Mouse (Mus musculus): ENCODE measurements around the gene Trp73. TPM values are rescaled to one million over a fixed set of nuclear protein-coding genes. Genes with fewer than 3 reads are reported as not detected.

Gene Trp73
- polyA plus RNA-seq, 1 experiment from 2014 or later: not detected

DNA sequence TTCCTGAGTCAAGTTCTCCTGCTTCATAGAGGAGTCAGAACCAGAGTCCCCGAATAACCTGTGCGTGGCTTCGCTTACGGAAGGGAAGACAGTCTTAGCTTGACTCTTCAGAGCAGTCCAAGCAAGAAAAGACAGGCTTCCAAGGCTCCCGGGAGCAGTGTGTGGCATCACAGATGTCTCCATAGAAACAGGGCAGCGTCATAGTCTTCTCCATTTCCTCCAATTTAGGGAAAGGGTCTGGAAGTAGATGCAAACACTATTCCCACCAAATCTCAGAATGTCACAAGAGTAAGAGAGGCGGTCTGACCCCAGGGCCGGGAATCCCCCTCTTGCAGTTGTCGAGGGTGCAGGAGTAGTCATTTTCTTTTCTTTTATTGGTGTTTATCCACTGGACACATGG, 97.4 kb downstream of the Trp73 start, which contains the start of gene Ccdc27:
Gene Ccdc27, minus strand, starts transcription at position 101 of the 400 bp plus-strand sequence.
- Histone ChIP-seq H3K27me3 (ENCODE audit: insufficient read depth, low read length) (no peaks in the 10 kb centered on the region), H3K4me3 (ENCODE audit: low read depth, low read length) (no peak within 1 kb of the TSS), H3K4me1 (ENCODE audit: insufficient read depth) (no peaks in the 10 kb centered on the region), H3K36me3 (replicated peaks; ENCODE audit: insufficient read depth, low read length) (no peaks in the 10 kb centered on the region), H3K9ac (replicated peaks) (no peak within 1 kb of the TSS), H3K4me2 (ENCODE audit: low read depth, low read length) (no peak within 1 kb of the TSS), H3K9me3 (ENCODE audit: low read length) (no peaks in the 10 kb centered on the region), H3K27ac (ENCODE audit: low read depth) (no peak within 1 kb of the TSS)
- TF ChIP-seq EP300 (IDR thresholded peaks at IDR 0.05; ENCODE audit: low read depth) (no peak), CTCF (IDR thresholded peaks at IDR 0.05; ENCODE audit: low read depth) (no peak)
- DNase-seq (no peak), ATAC-seq (no peak)
- WGBS (ENCODE audit: insufficient replicate concordance): 73% methylated on average over 9 of the region's 9 CpGs

- no peaks in the 10 kb centered on the region for H3K27me3 ChIP-seq (ENCODE audit: insufficient read depth, low read length)
- 26% methylated on average over 3 of the region's 3 CpGs for WGBS (ENCODE audit: insufficient replicate concordance)
- H3K4me2 ChIP-seq (ENCODE audit: low read depth, low read length): no peak overlapping the region
- no peaks in the 10 kb centered on the region for H3K36me3 ChIP-seq (replicated peaks; ENCODE audit: insufficient read depth, low read length)
- H3K9ac ChIP-seq (replicated peaks): no peak overlapping the region
- DNase-seq (no peak), ATAC-seq (no peak)
- H3K4me1 ChIP-seq (ENCODE audit: insufficient read depth): no peaks in the 10 kb centered on the region
- no peaks in the 10 kb centered on the region for H3K9me3 ChIP-seq (ENCODE audit: low read length)
- no peak for TF ChIP-seq CTCF (IDR thresholded peaks at IDR 0.05; ENCODE audit: low read depth)
- no peak for TF ChIP-seq EP300 (IDR thresholded peaks at IDR 0.05; ENCODE audit: low read depth)
- H3K4me3 ChIP-seq (ENCODE audit: low read depth, low read length): no peak overlapping the region
- no peak overlapping the region for H3K27ac ChIP-seq (ENCODE audit: low read depth)
Observed at GRCm38 (mm10) chr4:154037123-154037522, 102.9 kb downstream of the Trp73 start.

- ATAC-seq: no peak
- H3K36me3 ChIP-seq (replicated peaks; ENCODE audit: insufficient read depth, low read length): no peaks in the 10 kb centered on the region
- TF ChIP-seq CTCF (IDR thresholded peaks at IDR 0.05; ENCODE audit: low read depth) (peak; percentile 74), EP300 (IDR thresholded peaks at IDR 0.05; ENCODE audit: low read depth) (no peak)
- no peak overlapping the region for H3K4me2 ChIP-seq (ENCODE audit: low read depth, low read length)
- H3K4me3 ChIP-seq (ENCODE audit: low read depth, low read length): no peak overlapping the region
- DNase-seq: peak; percentile 38
- peaks cover 26% of the 10 kb centered on the region for H3K4me1 ChIP-seq (ENCODE audit: insufficient read depth)
- no peak overlapping the region for H3K9ac ChIP-seq (replicated peaks)
- no peaks in the 10 kb centered on the region for H3K27me3 ChIP-seq (ENCODE audit: insufficient read depth, low read length)
- no peaks in the 10 kb centered on the region for H3K9me3 ChIP-seq (ENCODE audit: low read length)
- H3K27ac ChIP-seq (ENCODE audit: low read depth): no peak overlapping the region
Observed at GRCm38 (mm10) chr4:154028646-154029045, 111.4 kb downstream of the Trp73 start.

DNA sequence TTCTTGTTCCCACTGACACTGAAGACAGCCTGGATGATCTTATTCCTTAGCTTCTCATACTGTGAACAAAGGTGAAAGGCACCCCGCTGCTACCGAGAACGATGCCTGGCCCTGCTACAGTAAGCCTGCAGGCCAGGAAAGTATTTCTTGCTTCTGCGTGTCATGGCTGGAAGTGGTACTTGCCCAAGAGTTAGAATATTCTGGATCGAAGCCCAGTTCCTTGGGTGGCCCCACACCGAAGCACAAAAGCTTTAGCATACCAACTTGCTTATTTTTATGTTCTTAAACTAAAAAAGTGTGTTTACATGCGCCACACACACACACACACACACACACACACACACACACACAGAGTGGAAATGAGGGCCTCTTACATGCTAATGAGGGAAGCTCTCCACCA, 111.9 kb downstream of the Trp73 start:
- no peaks in the 10 kb centered on the region for H3K27me3 ChIP-seq (ENCODE audit: insufficient read depth, low read length)
- H3K4me3 ChIP-seq (ENCODE audit: low read depth, low read length): no peak overlapping the region
- H3K9me3 ChIP-seq (ENCODE audit: low read length): no peaks in the 10 kb centered on the region
- 79% methylated on average over 7 of the region's 7 CpGs for WGBS (ENCODE audit: insufficient replicate concordance)
- ATAC-seq (no peak), DNase-seq (no peak)
- H3K9ac ChIP-seq (replicated peaks): no peak overlapping the region
- H3K4me2 ChIP-seq (ENCODE audit: low read depth, low read length): no peak overlapping the region
- no peak for TF ChIP-seq CTCF (IDR thresholded peaks at IDR 0.05; ENCODE audit: low read depth)
- no peak for TF ChIP-seq EP300 (IDR thresholded peaks at IDR 0.05; ENCODE audit: low read depth)
- H3K27ac ChIP-seq (ENCODE audit: low read depth): no peak overlapping the region
- peaks cover 30% of the 10 kb centered on the region for H3K4me1 ChIP-seq (ENCODE audit: insufficient read depth)
- H3K36me3 ChIP-seq (replicated peaks; ENCODE audit: insufficient read depth, low read length): peaks cover under 1% of the 10 kb centered on the region; the same call in 1 of the 2 replicates

- peak overlapping the region; percentile 84 for H3K4me3 ChIP-seq (ENCODE audit: low read depth, low read length)
- H3K9ac ChIP-seq (replicated peaks): peak overlapping the region; percentile 86
- peaks cover 15% of the 10 kb centered on the region for H3K36me3 ChIP-seq (replicated peaks; ENCODE audit: insufficient read depth, low read length)
- H3K4me2 ChIP-seq (ENCODE audit: low read depth, low read length): peak overlapping the region; percentile 94
- H3K4me1 ChIP-seq (ENCODE audit: insufficient read depth): peaks cover 31% of the 10 kb centered on the region
- no peak for TF ChIP-seq CTCF (IDR thresholded peaks at IDR 0.05; ENCODE audit: low read depth)
- ATAC-seq: no peak
- DNase-seq: no peak
- WGBS (ENCODE audit: insufficient replicate concordance): 24% methylated on average over 2 of the region's 2 CpGs
- peak overlapping the region; percentile 44; the same call in 1 of the 2 replicates for H3K27ac ChIP-seq (ENCODE audit: low read depth)
- H3K9me3 ChIP-seq (ENCODE audit: low read length): no peaks in the 10 kb centered on the region
- H3K27me3 ChIP-seq (ENCODE audit: insufficient read depth, low read length): no peaks in the 10 kb centered on the region
Observed at GRCm38 (mm10) chr4:154026441-154026761, 113.6 kb downstream of the Trp73 start.

- peak; percentile 40 for ATAC-seq
- H3K9me3 ChIP-seq (ENCODE audit: low read length): no peaks in the 10 kb centered on the region
- no peaks in the 10 kb centered on the region for H3K27me3 ChIP-seq (ENCODE audit: insufficient read depth, low read length)
- peaks cover 31% of the 10 kb centered on the region for H3K4me1 ChIP-seq (ENCODE audit: insufficient read depth)
- DNase-seq: peak; percentile 85
- TF ChIP-seq EP300 (IDR thresholded peaks at IDR 0.05; ENCODE audit: low read depth) (no peak), CTCF (IDR thresholded peaks at IDR 0.05; ENCODE audit: low read depth) (peak; percentile 72)
- WGBS (ENCODE audit: insufficient replicate concordance): 3% methylated on average over 32 of the region's 33 CpGs
- H3K27ac ChIP-seq (ENCODE audit: low read depth): peak within 1 kb of the TSS; percentile 89
- peaks cover 21% of the 10 kb centered on the region for H3K36me3 ChIP-seq (replicated peaks; ENCODE audit: insufficient read depth, low read length)
- H3K9ac ChIP-seq (replicated peaks): peak within 1 kb of the TSS; percentile 86
- H3K4me2 ChIP-seq (ENCODE audit: low read depth, low read length): peak within 1 kb of the TSS; percentile 94
- peak within 1 kb of the TSS; percentile 84 for H3K4me3 ChIP-seq (ENCODE audit: low read depth, low read length)
Observed at GRCm38 (mm10) chr4:154025641-154026440, 114.2 kb downstream of the Trp73 start, which contains the start of gene Smim1. Gene Smim1, minus strand, starts transcription at chr4:154026230.
